Mouse (Mus musculus): ENCODE data around the gene Tspan33. TPM values are rescaled to one million over a fixed set of nuclear protein-coding genes. Genes with fewer than 3 reads are reported as not detected.

Gene Tspan33
- polyA plus RNA-seq, 1 experiment from 2014 or later, result 5.2 TPM

- Histone ChIP-seq H3K9ac (replicated peaks) (no peak overlapping the region), H3K27me3 (peaks cover 30% of the 10 kb centered on the region), H3K27ac (no peak overlapping the region), H3K4me2 (no peak overlapping the region), H3K36me3 (no peaks in the 10 kb centered on the region), H3K4me1 (replicated peaks) (peaks cover 7% of the 10 kb centered on the region), H3K4me3 (replicated peaks) (no peak overlapping the region), H3K9me3 (no peaks in the 10 kb centered on the region)
- WGBS, result 89% methylated on average over 7 of the region's 7 CpGs
- no peak for ATAC-seq (ENCODE audit: insufficient number of reproducible peaks, insufficient read depth, low FRiP score, low TSS enrichment, low read depth)
Measured at GRCm38 (mm10) chr6:29699085-29699745, 5.2 kb downstream of the Tspan33 start.

GRCm38 (mm10) chr6:29701051-29701450, 7.0 kb downstream of the Tspan33 start:
- Histone ChIP-seq H3K27ac (no peak overlapping the region), H3K4me2 (no peak overlapping the region), H3K9me3 (no peaks in the 10 kb centered on the region), H3K4me1 (replicated peaks) (no peaks in the 10 kb centered on the region), H3K27me3 (peaks cover 12% of the 10 kb centered on the region), H3K9ac (replicated peaks) (no peak overlapping the region), H3K4me3 (replicated peaks) (no peak overlapping the region), H3K36me3 (no peaks in the 10 kb centered on the region)
- ATAC-seq (ENCODE audit: insufficient number of reproducible peaks, insufficient read depth, low FRiP score, low TSS enrichment, low read depth), result no peak; the same call in 1 of the 2 replicates
- 54% methylated on average over 6 of the region's 6 CpGs for WGBS

- H3K36me3 ChIP-seq, result no peaks in the 10 kb centered on the region
- no peaks in the 10 kb centered on the region for H3K9me3 ChIP-seq
- no peak overlapping the region for H3K4me2 ChIP-seq
- H3K4me3 ChIP-seq (replicated peaks), result no peak overlapping the region
- WGBS, result 81% methylated on average over 3 of the region's 3 CpGs
- no peaks in the 10 kb centered on the region for H3K4me1 ChIP-seq (replicated peaks)
- H3K9ac ChIP-seq (replicated peaks), result no peak overlapping the region
- ATAC-seq (ENCODE audit: insufficient number of reproducible peaks, insufficient read depth, low FRiP score, low TSS enrichment, low read depth), result no peak
- H3K27ac ChIP-seq, result no peak overlapping the region
- H3K27me3 ChIP-seq, result peaks cover 6% of the 10 kb centered on the region
Measured at GRCm38 (mm10) chr6:29702126-29702525, 8.1 kb downstream of the Tspan33 start.

- Histone ChIP-seq H3K27ac (no peak overlapping the region), H3K27me3 (no peaks in the 10 kb centered on the region), H3K4me1 (replicated peaks) (peaks cover 9% of the 10 kb centered on the region), H3K9ac (replicated peaks) (no peak overlapping the region), H3K36me3 (no peaks in the 10 kb centered on the region), H3K4me3 (replicated peaks) (no peak overlapping the region), H3K4me2 (no peak overlapping the region), H3K9me3 (no peaks in the 10 kb centered on the region)
- no peak for ATAC-seq (ENCODE audit: insufficient number of reproducible peaks, insufficient read depth, low FRiP score, low TSS enrichment, low read depth)
- WGBS, result 89% methylated on average over 5 of the region's 5 CpGs
Measured at GRCm38 (mm10) chr6:29704143-29704542, 10.1 kb downstream of the Tspan33 start.

GRCm38 (mm10) chr6:29707902-29708301, 13.9 kb downstream of the Tspan33 start:
- Histone ChIP-seq H3K27ac (no peak overlapping the region), H3K27me3 (no peaks in the 10 kb centered on the region), H3K9me3 (no peaks in the 10 kb centered on the region), H3K4me3 (replicated peaks) (no peak overlapping the region), H3K9ac (replicated peaks) (no peak overlapping the region), H3K4me2 (no peak overlapping the region), H3K4me1 (replicated peaks) (peaks cover 32% of the 10 kb centered on the region), H3K36me3 (no peaks in the 10 kb centered on the region)
- ATAC-seq (ENCODE audit: insufficient number of reproducible peaks, insufficient read depth, low FRiP score, low TSS enrichment, low read depth), result no peak
- WGBS, result 23% methylated on average over 2 of the region's 2 CpGs

GRCm38 (mm10) chr6:29711318-29711717, 17.3 kb downstream of the Tspan33 start:
- Histone ChIP-seq H3K27ac (no peak overlapping the region), H3K4me2 (no peak overlapping the region), H3K9ac (replicated peaks) (no peak overlapping the region), H3K4me3 (replicated peaks) (no peak overlapping the region), H3K27me3 (no peaks in the 10 kb centered on the region), H3K4me1 (replicated peaks) (peaks cover 32% of the 10 kb centered on the region), H3K36me3 (no peaks in the 10 kb centered on the region), H3K9me3 (no peaks in the 10 kb centered on the region)
- 23% methylated on average over 3 of the region's 3 CpGs for WGBS
- ATAC-seq (ENCODE audit: insufficient number of reproducible peaks, insufficient read depth, low FRiP score, low TSS enrichment, low read depth), result no peak

- 54% methylated on average over 3 of the region's 3 CpGs for WGBS
- no peaks in the 10 kb centered on the region for H3K9me3 ChIP-seq
- no peak overlapping the region for H3K9ac ChIP-seq (replicated peaks)
- H3K4me2 ChIP-seq, result no peak overlapping the region
- no peaks in the 10 kb centered on the region for H3K36me3 ChIP-seq
- no peaks in the 10 kb centered on the region for H3K27me3 ChIP-seq
- H3K4me1 ChIP-seq (replicated peaks), result peaks cover 32% of the 10 kb centered on the region
- ATAC-seq (ENCODE audit: insufficient number of reproducible peaks, insufficient read depth, low FRiP score, low TSS enrichment, low read depth), result no peak
- no peak overlapping the region for H3K27ac ChIP-seq
- H3K4me3 ChIP-seq (replicated peaks), result no peak overlapping the region
Measured at GRCm38 (mm10) chr6:29712011-29712584, 18.1 kb downstream of the Tspan33 start.

- H3K9ac ChIP-seq (replicated peaks), result no peak overlapping the region
- H3K9me3 ChIP-seq, result no peaks in the 10 kb centered on the region
- no peaks in the 10 kb centered on the region for H3K27me3 ChIP-seq
- H3K4me2 ChIP-seq, result no peak overlapping the region
- H3K36me3 ChIP-seq, result no peaks in the 10 kb centered on the region
- ATAC-seq (ENCODE audit: insufficient number of reproducible peaks, insufficient read depth, low FRiP score, low TSS enrichment, low read depth), result no peak
- peaks cover 30% of the 10 kb centered on the region for H3K4me1 ChIP-seq (replicated peaks)
- no peak overlapping the region for H3K4me3 ChIP-seq (replicated peaks)
- 65% methylated on average over 10 of the region's 10 CpGs for WGBS
- no peak overlapping the region for H3K27ac ChIP-seq
Measured at GRCm38 (mm10) chr6:29716624-29717365, 22.8 kb downstream of the Tspan33 start.

- Histone ChIP-seq H3K4me1 (replicated peaks) (peaks cover 28% of the 10 kb centered on the region), H3K27ac (peak overlapping the region; percentile 64), H3K9me3 (no peaks in the 10 kb centered on the region), H3K4me3 (replicated peaks) (no peak overlapping the region), H3K36me3 (no peaks in the 10 kb centered on the region), H3K9ac (replicated peaks) (no peak overlapping the region), H3K27me3 (no peaks in the 10 kb centered on the region), H3K4me2 (peak overlapping the region; percentile 56)
- 0 out of 2 replicates have a peak, but pooled peaks have one; percentile 2 for ATAC-seq (ENCODE audit: insufficient number of reproducible peaks, insufficient read depth, low FRiP score, low TSS enrichment, low read depth)
- WGBS, result 62% methylated on average over 10 of the region's 10 CpGs
Measured at GRCm38 (mm10) chr6:29717541-29717940, 23.5 kb downstream of the Tspan33 start.

GRCm38 (mm10) chr6:29717952-29718521, 24.0 kb downstream of the Tspan33 start:
- peak; percentile 66; the same call in 1 of the 2 replicates for ATAC-seq (ENCODE audit: insufficient number of reproducible peaks, insufficient read depth, low FRiP score, low TSS enrichment, low read depth)
- Histone ChIP-seq H3K4me3 (replicated peaks) (no peak overlapping the region), H3K36me3 (no peaks in the 10 kb centered on the region), H3K4me1 (replicated peaks) (peaks cover 28% of the 10 kb centered on the region), H3K9ac (replicated peaks) (0 out of 2 replicates have a peak overlapping the region, but pooled peaks have one; percentile 32), H3K27ac (peak overlapping the region; percentile 64), H3K9me3 (no peaks in the 10 kb centered on the region), H3K27me3 (no peaks in the 10 kb centered on the region), H3K4me2 (peak overlapping the region; percentile 56)
- WGBS, result 18% methylated on average over 14 of the region's 14 CpGs

- Histone ChIP-seq H3K4me3 (replicated peaks) (peak overlapping the region; percentile 32), H3K27me3 (no peaks in the 10 kb centered on the region), H3K36me3 (no peaks in the 10 kb centered on the region), H3K4me1 (replicated peaks) (peaks cover 28% of the 10 kb centered on the region), H3K9ac (replicated peaks) (peak overlapping the region; percentile 38), H3K9me3 (no peaks in the 10 kb centered on the region), H3K27ac (peak overlapping the region; percentile 47), H3K4me2 (peak overlapping the region; percentile 56)
- 0 out of 2 replicates have a peak, but pooled peaks have one; percentile 46 for ATAC-seq (ENCODE audit: insufficient number of reproducible peaks, insufficient read depth, low FRiP score, low TSS enrichment, low read depth)
- 2% methylated on average over 15 of the region's 15 CpGs for WGBS
Measured at GRCm38 (mm10) chr6:29718894-29719329, 24.9 kb downstream of the Tspan33 start.
